Mouse (Mus musculus) ovary, adult 18-20 months (tissue): Measurements from ENCODE around the gene Heph.
"Not testable (repeated sequence)": the region's sequence is repeated elsewhere in the genome, so short reads cannot be mapped to it uniquely, and the experiment has no call there.

Source experiments
- DNase-seq: peaks from one replicate; pipeline ENCODE4 v3.0.0; 2022; ENCODE audit warnings: low spot score, mixed read lengths

The Heph gene

DNA sequence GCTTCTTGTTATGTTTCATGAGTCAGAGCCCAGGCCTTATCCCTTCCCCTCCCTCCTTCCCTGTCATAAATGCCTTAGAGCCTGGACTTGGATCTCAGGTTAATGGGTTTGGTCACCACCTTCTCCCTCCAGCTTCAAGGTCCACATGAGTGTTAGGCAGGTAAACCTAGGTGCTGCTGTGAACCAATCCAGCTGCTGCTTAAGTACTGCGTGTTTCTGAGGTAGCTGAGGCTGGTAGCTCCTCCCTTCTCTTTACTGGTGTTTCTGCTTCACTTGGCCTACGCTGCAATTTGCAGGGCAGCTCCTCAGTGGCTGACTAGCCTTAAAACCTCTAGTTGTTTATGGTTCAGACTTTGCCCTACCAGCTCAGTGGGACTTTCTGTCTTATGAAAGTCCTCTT lies at the start of gene Heph:
TSS of gene Heph (plus strand) at position 211 of the 400 bp plus-strand sequence.
- no peak for DNase-seq

DNA sequence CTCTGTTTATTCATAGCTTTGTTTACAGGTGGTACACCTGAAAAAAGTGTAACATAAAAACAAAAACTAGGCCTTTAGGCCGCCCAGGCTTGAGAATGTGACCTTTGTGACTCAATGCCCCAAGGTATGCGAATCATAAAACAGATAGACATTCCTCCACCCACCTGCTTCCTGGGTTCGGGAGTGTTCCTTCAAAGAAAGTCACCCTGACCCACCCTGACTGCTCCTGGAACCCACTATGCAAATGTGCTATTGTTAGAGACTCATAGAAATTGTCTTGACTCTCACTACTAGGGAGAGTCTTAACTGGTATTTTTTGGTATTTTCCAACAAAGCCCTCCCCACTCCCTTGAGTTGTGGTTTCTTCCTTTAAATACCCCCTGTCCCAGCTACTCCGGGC lies 39.8 kb upstream of the Heph start:
- not testable (repeated sequence) for DNase-seq

DNA sequence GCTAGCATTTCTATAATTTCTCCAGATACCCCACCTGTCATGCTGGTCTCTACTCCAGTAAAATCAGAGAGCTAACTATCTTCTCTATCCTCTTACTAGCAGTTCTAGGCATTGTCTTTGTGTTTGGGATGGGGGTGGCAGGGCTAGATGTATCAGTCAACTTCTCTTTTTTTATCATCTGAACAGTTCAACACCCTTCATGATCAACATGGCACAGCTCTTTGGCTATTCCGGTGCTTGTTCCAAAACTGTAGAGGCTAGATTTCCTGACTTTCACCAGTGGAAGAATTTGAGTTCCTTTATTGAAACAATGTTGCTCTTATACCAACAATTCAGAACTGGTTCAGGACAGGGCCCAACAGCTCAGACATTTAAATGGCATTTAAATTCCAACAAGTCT lies 38.2 kb upstream of the Heph start:
- no peak for DNase-seq

DNA sequence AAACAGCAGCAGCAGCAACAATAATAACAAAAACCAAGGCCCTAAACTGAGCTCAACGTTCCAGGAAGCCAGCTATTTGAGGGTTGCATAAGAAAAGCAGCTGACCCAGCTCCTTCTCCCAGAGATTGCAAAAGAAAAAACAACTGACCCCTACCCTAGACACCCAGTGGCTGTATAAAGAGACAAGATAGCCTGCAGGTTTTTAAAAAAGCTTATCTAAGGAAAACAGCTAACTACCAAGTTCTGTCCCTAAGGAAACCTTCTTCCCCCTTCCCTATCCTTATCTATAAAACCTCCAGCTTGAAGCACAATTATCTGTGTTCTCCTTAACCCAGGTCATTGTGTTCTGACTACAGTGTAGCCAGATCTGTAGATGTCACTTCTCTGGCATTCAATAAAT lies 37.4 kb upstream of the Heph start:
- DNase-seq = peak; percentile 8

DNA sequence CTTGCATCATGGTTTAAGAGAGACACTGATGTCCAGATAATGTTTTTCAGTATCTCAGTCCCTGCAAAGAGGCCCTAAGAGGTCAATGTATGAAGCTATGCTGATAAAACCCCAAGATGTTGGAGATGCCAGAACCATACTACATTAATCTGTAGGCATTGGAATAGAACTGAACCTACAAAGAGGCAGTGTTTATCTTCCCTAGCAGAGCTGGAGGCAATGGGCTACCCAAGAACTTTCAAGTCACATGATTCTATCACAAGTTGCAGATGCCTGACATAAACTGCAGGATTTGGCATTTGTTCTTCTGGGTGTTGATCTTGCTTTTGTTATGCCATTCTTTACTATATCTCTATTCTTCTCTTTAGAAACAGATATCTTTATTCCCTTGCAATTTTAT lies 35.8 kb upstream of the Heph start:
- DNase-seq = no peak

GRCm38 (mm10) chrX:96456201-96456963 lies 1.2 kb downstream of the Heph start, which contains the start of gene Hsf3:
Hsf3 (minus strand) TSS chrX:96456294.
- DNase-seq = no peak

GRCm38 (mm10) chrX:96501580-96501979 lies 46.4 kb downstream of the Heph start:
- no peak for DNase-seq
